Mouse (Mus musculus): Measurements from ENCODE around the gene Lrrc56.

DNA sequence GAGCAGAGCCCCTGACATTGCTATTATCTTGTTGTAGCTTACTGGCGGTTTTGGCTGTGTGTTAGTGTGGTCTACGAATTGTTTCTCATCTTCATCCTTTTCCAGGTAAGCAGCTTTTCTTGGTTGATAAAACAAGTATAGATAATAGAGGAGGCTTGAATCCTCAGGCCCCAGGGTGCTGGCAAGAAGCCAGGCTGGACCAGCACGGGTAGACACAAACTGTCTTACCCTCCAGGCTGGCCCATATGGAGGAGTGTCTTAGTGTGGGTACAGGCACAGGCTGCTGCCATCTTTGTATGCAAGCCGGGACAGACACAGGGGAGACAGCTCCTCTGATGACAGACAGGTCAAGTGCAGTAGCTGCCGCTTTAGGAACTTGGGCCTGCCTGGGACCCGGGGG, 46.9 kb upstream of the Lrrc56 start:
- no peak for TF ChIP-seq CTCF (IDR thresholded peaks at IDR 0.05; ENCODE audit: borderline replicate concordance, control insufficient read depth, extremely low read depth, insufficient read depth, low read length, poor library complexity)
- TF ChIP-seq POLR2A (IDR thresholded peaks at IDR 0.05; ENCODE audit: control insufficient read depth, extremely low read depth, insufficient read depth, low read length, poor library complexity), result no peak

Measured in thymus, adult 2 months (tissue).